Mouse (Mus musculus) liver, embryonic 14.5 days (tissue): ENCODE results near the gene Oscp1.

Experiments
- CTCF ChIP-seq: IDR thresholded peaks from 2 replicates; pipeline ENCODE4 v1.5.1; 2016; ENCODE audit warnings: antibody characterized with exemption, low read depth, control low read depth
- EP300 ChIP-seq: IDR thresholded peaks from 2 replicates; pipeline ENCODE4 v1.6.1; 2016; ENCODE audit warnings: antibody characterized with exemption, low read depth

DNA sequence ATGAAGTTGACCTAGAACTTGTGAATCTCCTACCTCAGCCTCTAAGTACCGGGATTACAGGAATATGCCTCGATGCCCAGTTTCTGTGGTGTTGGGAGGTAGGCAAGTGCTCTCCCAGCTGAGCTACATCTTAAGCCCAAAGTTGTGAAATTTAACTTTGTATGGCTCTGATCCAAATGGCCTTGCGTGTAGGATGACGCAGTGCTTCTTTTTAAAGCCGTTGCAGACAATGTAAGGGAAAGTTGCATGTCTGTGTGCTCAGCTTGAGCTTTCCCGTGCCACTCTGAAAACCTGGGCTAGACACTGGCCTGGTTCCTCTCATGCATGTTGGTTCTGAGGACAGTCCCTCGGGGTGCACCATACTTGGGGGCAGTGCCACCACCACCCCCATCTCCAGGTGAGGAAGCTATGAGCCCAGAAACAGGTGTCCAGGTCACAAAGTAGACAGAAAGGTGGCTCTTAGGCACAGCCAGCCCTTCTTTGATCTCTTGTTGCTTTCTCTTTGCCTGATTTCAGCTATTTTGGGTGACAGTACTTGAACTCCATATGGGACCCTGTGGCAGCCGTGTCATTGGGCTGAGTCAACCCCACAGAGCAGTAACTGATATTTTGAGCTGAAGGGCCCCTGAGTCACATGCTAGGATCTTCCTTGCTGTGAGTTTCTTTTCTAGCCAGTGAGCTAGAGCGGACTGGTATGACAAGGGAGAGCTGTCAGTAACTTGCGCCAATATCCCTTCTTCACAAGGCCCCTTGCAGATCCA lies 51.4 kb downstream of the Oscp1 start:
- no peak for TF ChIP-seq CTCF
- TF ChIP-seq EP300 = no peak
